Mouse (Mus musculus): Measurements from ENCODE around the gene Sh3gl2.

DNA sequence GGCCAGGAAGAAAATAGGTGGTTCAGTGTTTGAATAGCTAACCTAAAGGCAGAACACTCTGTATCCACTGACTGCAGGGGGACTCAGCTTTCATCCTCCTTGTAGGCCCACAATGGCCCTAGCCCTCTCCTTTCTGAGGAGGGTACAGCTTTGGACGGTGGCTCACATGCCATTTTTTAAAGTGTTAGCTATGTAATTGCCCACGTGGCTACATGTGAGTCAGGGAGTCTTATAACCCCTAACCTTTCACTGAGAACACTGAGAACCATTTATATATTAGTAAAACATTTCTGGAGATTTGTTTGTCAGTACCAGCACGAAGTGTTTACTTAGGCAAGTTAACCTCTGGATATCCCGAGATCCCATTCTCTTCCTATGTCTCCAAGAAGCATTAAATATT, 12.1 kb downstream of the Sh3gl2 start:
- no peak for TF ChIP-seq CTCF (IDR thresholded peaks at IDR 0.05; ENCODE audit: extremely low read depth, insufficient read depth, low read length)
- TF ChIP-seq POLR2A (IDR thresholded peaks at IDR 0.05; ENCODE audit: extremely low read depth, insufficient read depth, low read length), result no peak
